Mouse (Mus musculus) megakaryocyte-erythroid progenitor cell, adult 5-6 weeks (primary cell): Measurements from ENCODE around the gene Tmem231. TPM values are rescaled to one million over a fixed set of nuclear protein-coding genes. Genes with fewer than 3 reads are reported as not detected.

ENCODE experiments used
- ATAC-seq: replicated peaks from 2 replicates; pipeline ENCODE4 v1.8.0; 2016; ENCODE audit warnings: mild to moderate bottlenecking, inconsistent platforms; ENCODE audit not compliant: severe bottlenecking, poor library complexity, low FRiP score, low TSS enrichment
- total RNA-seq, 2 experiments: library from RNA; stranded (forward) in 1 of 2; stranded (reverse) in 1 of 2; fragments of 200-1000, 215-1000 nt in 1 of 2; fragments of >200 nt in 1 of 2; fragmentation: Nextera tagmentation in 1 of 2; gene quantifications; 2 replicates each; pipeline ENCODE4 v1.2.3; 2014 to 2017

Gene Tmem231
- total RNA-seq, 2 experiments from 2014 or later: 2.1 to 3.9 TPM

GRCm38 (mm10) chr8:111871278-111871677, 62.4 kb downstream of the Tmem231 start:
- no peak for ATAC-seq

GRCm38 (mm10) chr8:111870379-111870778, 63.3 kb downstream of the Tmem231 start:
- no peak for ATAC-seq

- ATAC-seq: no peak
Observed at GRCm38 (mm10) chr8:111868664-111869063, 65.0 kb downstream of the Tmem231 start.

GRCm38 (mm10) chr8:111865857-111866256, 67.8 kb downstream of the Tmem231 start:
- ATAC-seq: no peak

- ATAC-seq: no peak; the same call in 1 of the 2 replicates
Observed at GRCm38 (mm10) chr8:111865130-111865852, 68.4 kb downstream of the Tmem231 start.

- no peak for ATAC-seq
Observed at GRCm38 (mm10) chr8:111864648-111865047, 69.0 kb downstream of the Tmem231 start.

GRCm38 (mm10) chr8:111863280-111863679, 70.4 kb downstream of the Tmem231 start:
- ATAC-seq: no peak

Other genes starting within 250 kb of the Tmem231 start
- gene Ctrb1, start 242.9 kb downstream of the Tmem231 start, total RNA-seq (2014; fragmentation: Nextera tagmentation): not detected in 2 replicates
- gene Ctrb1, start 242.9 kb downstream of the Tmem231 start, total RNA-seq (2017): not detected in 2 replicates
- 0.17 TPM in 1 of 2 replicates, not detected in the other for gene Bcar1, start 190.1 kb downstream of the Tmem231 start, total RNA-seq (2014; fragmentation: Nextera tagmentation)
- not detected in 2 replicates for gene Bcar1, start 190.1 kb downstream of the Tmem231 start, total RNA-seq (2017)
- gene Cfdp1, start 79.6 kb downstream of the Tmem231 start, total RNA-seq (2014; fragmentation: Nextera tagmentation): 159 and 214 TPM in 2 replicates
- 339 and 404 TPM in 2 replicates for gene Cfdp1, start 79.6 kb downstream of the Tmem231 start, total RNA-seq (2017)
- gene Tmem170, start 57.1 kb downstream of the Tmem231 start, total RNA-seq (2014; fragmentation: Nextera tagmentation): 4.4 and 5.0 TPM in 2 replicates
- gene Tmem170, start 57.1 kb downstream of the Tmem231 start, total RNA-seq (2017): 3.7 and 4.3 TPM in 2 replicates
- not detected in 2 replicates for gene Chst5, start 23.4 kb downstream of the Tmem231 start, total RNA-seq (2014; fragmentation: Nextera tagmentation)
- not detected in 2 replicates for gene Chst5, start 23.4 kb downstream of the Tmem231 start, total RNA-seq (2017)
- gene Gabarapl2, start 6.8 kb upstream of the Tmem231 start, total RNA-seq (2014; fragmentation: Nextera tagmentation): 42.6 and 55.5 TPM in 2 replicates
- gene Gabarapl2, start 6.8 kb upstream of the Tmem231 start, total RNA-seq (2017): 29.1 and 32.9 TPM in 2 replicates
- 14.0 and 23.7 TPM in 2 replicates for gene Adat1, start 58.4 kb upstream of the Tmem231 start, total RNA-seq (2014; fragmentation: Nextera tagmentation)
- gene Adat1, start 58.4 kb upstream of the Tmem231 start, total RNA-seq (2017): 6.7 and 7.2 TPM in 2 replicates
- 164 and 171 TPM in 2 replicates for gene Kars, start 77.4 kb upstream of the Tmem231 start, total RNA-seq (2014; fragmentation: Nextera tagmentation)
- 220 and 274 TPM in 2 replicates for gene Kars, start 77.4 kb upstream of the Tmem231 start, total RNA-seq (2017)
- gene Terf2ip, start 77.5 kb upstream of the Tmem231 start, total RNA-seq (2014; fragmentation: Nextera tagmentation): 11.3 and 12.0 TPM in 2 replicates
- gene Terf2ip, start 77.5 kb upstream of the Tmem231 start, total RNA-seq (2017): 14.5 and 16.8 TPM in 2 replicates
- gene Gm6793, start 81.2 kb upstream of the Tmem231 start, total RNA-seq (2014; fragmentation: Nextera tagmentation): not detected in 2 replicates
- not detected in 2 replicates for gene Gm6793, start 81.2 kb upstream of the Tmem231 start, total RNA-seq (2017)